Mouse (Mus musculus): ENCODE data around the gene Lce1f. TPM values are rescaled to one million over a fixed set of nuclear protein-coding genes. Genes with fewer than 3 reads are reported as not detected.

Gene Lce1f
- not detected in 4 replicates for total RNA-seq (2023; ENCODE audit: inconsistent age)

GRCm38 (mm10) chr3:92720250-92720649, at the start of gene Lce1f:
TSS of gene Lce1f (minus strand) at chr3:92720350.

GRCm38 (mm10) chr3:92764965-92765364, 44.8 kb upstream of the Lce1f start, which contains the start of gene Lce1h:
TSS of gene Lce1h (minus strand) at chr3:92765065.

GRCm38 (mm10) chr3:92752238-92752637, 32.1 kb upstream of the Lce1f start, which contains the start of gene Lce1g:
TSS of gene Lce1g (minus strand) at chr3:92752338.

DNA sequence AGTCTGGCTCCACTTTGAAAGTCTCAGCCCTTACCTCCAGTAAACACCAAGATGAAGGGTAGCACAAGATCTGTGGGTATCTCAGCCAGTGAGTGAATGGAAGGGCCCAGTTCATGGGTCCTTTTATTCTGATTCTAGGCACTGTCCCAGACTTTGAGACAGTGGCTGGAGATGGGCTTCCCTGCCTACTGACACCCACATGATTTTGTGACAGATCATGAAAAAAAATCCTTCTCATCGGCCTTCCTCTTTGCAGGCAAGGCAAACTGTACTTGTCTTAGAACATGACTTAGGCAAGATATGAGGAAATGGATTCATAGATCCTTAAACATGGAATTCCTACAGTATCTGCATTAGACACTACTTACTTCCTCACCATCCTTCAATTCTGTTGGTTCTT, 18.8 kb upstream of the Lce1f start, which contains the start of gene Gm38119:
Gm38119 (minus strand) TSS at position 101 of the 400 bp plus-strand sequence.

GRCm38 (mm10) chr3:92708974-92709373, 11.2 kb downstream of the Lce1f start, which contains the start of gene Lce1e:
TSS of gene Lce1e (minus strand) at chr3:92709074.

GRCm38 (mm10) chr3:92687110-92687509, 33.0 kb downstream of the Lce1f start, which contains the start of gene Lce1d:
TSS of gene Lce1d (minus strand) at chr3:92687210.

DNA sequence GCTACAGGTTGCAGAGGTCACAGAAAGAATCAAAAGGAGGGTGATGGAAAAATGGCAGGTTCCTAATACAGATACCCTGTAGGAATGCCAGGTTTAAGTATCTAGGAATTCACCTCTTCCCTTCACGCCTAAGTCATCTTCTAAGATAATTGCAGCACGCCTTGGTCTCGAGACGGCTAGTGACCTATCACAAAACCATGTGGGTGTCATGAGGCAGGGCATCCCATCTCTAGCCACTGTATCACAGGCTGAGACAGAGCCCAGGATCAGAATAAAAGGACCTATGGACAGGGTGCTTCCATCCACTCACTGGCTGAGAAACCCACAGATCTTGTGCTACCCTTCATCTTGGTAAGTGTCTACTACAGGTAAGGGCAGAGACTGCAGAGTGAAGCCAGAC, 41.2 kb downstream of the Lce1f start, which contains the start of gene Lce1c:
Lce1c (plus strand) TSS at position 301 of the 400 bp plus-strand sequence.

DNA sequence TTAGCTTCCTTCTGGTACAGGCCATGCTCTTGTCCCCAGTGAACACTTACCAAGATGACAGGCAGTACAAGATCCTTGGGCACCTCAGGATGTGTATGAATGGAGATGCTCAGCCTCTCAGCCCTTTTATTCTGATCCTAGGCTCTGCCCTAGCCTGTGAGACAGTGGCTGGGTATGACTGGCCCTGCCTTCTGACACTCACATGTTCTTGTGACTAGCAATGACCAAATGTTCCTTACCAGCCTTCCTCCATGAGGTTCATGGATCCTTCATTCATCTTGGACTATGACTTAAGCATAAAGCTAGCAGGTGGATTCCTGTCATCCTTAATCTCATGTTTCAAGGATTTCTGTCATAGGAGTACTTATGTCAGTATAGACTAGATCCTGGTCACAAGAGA, 49.9 kb downstream of the Lce1f start, which contains the start of gene Lce1a2:
Lce1a2 (minus strand) TSS at position 101 of the 400 bp plus-strand sequence.

Other genes starting within 250 kb of the Lce1f start
- gene Sprr1a, start 234.5 kb downstream of the Lce1f start, total RNA-seq (2023; ENCODE audit: inconsistent age): not detected in 4 replicates
- gene Sprr4, start 219.9 kb downstream of the Lce1f start, total RNA-seq (2023; ENCODE audit: inconsistent age): not detected in 4 replicates
- not detected in 4 replicates for gene 2310046K23Rik, start 185.8 kb downstream of the Lce1f start, total RNA-seq (2023; ENCODE audit: inconsistent age)
- not detected in 4 replicates for gene Ivl, start 146.6 kb downstream of the Lce1f start, total RNA-seq (2023; ENCODE audit: inconsistent age)
- gene Smcp, start 131.4 kb downstream of the Lce1f start, total RNA-seq (2023; ENCODE audit: inconsistent age): not detected in 4 replicates
- gene 2210017I01Rik, start 112.9 kb downstream of the Lce1f start, total RNA-seq (2023; ENCODE audit: inconsistent age): not detected in 4 replicates
- gene Lce6a, start 98.7 kb downstream of the Lce1f start, total RNA-seq (2023; ENCODE audit: inconsistent age): not detected in 4 replicates
- gene Lce1a1, start 72.0 kb downstream of the Lce1f start, total RNA-seq (2023; ENCODE audit: inconsistent age): not detected in 4 replicates
- gene Lce1b, start 63.4 kb downstream of the Lce1f start, total RNA-seq (2023; ENCODE audit: inconsistent age): not detected in 4 replicates
- gene Lce1a2, start 50.0 kb downstream of the Lce1f start, total RNA-seq (2023; ENCODE audit: inconsistent age): not detected in 4 replicates
- not detected in 4 replicates for gene Lce1c, start 41.1 kb downstream of the Lce1f start, total RNA-seq (2023; ENCODE audit: inconsistent age)
- gene Lce1d, start 33.1 kb downstream of the Lce1f start, total RNA-seq (2023; ENCODE audit: inconsistent age): not detected in 4 replicates
- gene Lce1e, start 11.3 kb downstream of the Lce1f start, total RNA-seq (2023; ENCODE audit: inconsistent age): not detected in 4 replicates
- gene Gm38119, start 18.7 kb upstream of the Lce1f start, total RNA-seq (2023; ENCODE audit: inconsistent age): not detected in 4 replicates
- gene Lce1g, start 32.0 kb upstream of the Lce1f start, total RNA-seq (2023; ENCODE audit: inconsistent age): not detected in 4 replicates
- gene Lce1h, start 44.7 kb upstream of the Lce1f start, total RNA-seq (2023; ENCODE audit: inconsistent age): not detected in 4 replicates
- not detected in 4 replicates for gene Lce1i, start 58.5 kb upstream of the Lce1f start, total RNA-seq (2023; ENCODE audit: inconsistent age)
- gene Lce1j, start 70.2 kb upstream of the Lce1f start, total RNA-seq (2023; ENCODE audit: inconsistent age): not detected in 4 replicates
- gene Lce1k, start 87.5 kb upstream of the Lce1f start, total RNA-seq (2023; ENCODE audit: inconsistent age): not detected in 4 replicates
- not detected in 4 replicates for gene Kprp, start 106.9 kb upstream of the Lce1f start, total RNA-seq (2023; ENCODE audit: inconsistent age)
- gene Lce1l, start 130.9 kb upstream of the Lce1f start, total RNA-seq (2023; ENCODE audit: inconsistent age): not detected in 4 replicates
- not detected in 4 replicates for gene 2310050C09Rik, start 149.9 kb upstream of the Lce1f start, total RNA-seq (2023; ENCODE audit: inconsistent age)
- gene Lce3a, start 205.9 kb upstream of the Lce1f start, total RNA-seq (2023; ENCODE audit: inconsistent age): not detected in 4 replicates
- not detected in 4 replicates for gene Lce3b, start 212.6 kb upstream of the Lce1f start, total RNA-seq (2023; ENCODE audit: inconsistent age)
- gene Lce3c, start 224.1 kb upstream of the Lce1f start, total RNA-seq (2023; ENCODE audit: inconsistent age): not detected in 4 replicates
- gene Lce3d, start 237.0 kb upstream of the Lce1f start, total RNA-seq (2023; ENCODE audit: inconsistent age): not detected in 4 replicates
- not detected in 4 replicates for gene Lce3e, start 246.7 kb upstream of the Lce1f start, total RNA-seq (2023; ENCODE audit: inconsistent age)

All from B cell, adult (primary cell).